Mouse (Mus musculus) layer of hippocampus, adult 18-20 months (tissue): ENCODE data around the gene Diras2. TPM values are rescaled to one million over a fixed set of nuclear protein-coding genes. Genes with fewer than 3 reads are reported as not detected.

Experiments
- DNase-seq, 2 experiments: peaks; one replicate each; pipeline ENCODE4 v3.0.0; 2022; ENCODE audit warnings: low spot score in 2 of 2
- long read RNA-seq: library from polyadenylated mRNA; stranded (forward); transcript quantifications from one replicate; pipeline ENCODE4 v2.0.0, GENCODE M21; 2021
- total RNA-seq, 2 experiments: library from RNA; stranded (reverse); gene quantifications; 2 replicates each; pipeline ENCODE4 v1.2.3; 2021

The Diras2 gene
- 100 to 1,000 TPM; 164 to 166 TPM for total RNA-seq
- long read RNA-seq, full-length matches to known transcripts, result 317 of 373 reads
- long read RNA-seq, partial matches to known transcripts, result 0 of 373 reads
- long read RNA-seq, other reads (novel, unspliced or antisense), result 56 of 373 reads

- no peak for DNase-seq
Measured at GRCm38 (mm10) chr13:52531121-52531520, at the start of gene Diras2. Gene Diras2 (minus strand): TSS chr13:52531279.

GRCm38 (mm10) chr13:52578776-52579175 lies 47.7 kb upstream of the Diras2 start:
- DNase-seq, result no peak

GRCm38 (mm10) chr13:52577939-52578338 lies 46.9 kb upstream of the Diras2 start:
- no peak for DNase-seq

GRCm38 (mm10) chr13:52577326-52577920 lies 46.3 kb upstream of the Diras2 start:
- no peak for DNase-seq

GRCm38 (mm10) chr13:52576841-52577240 lies 45.8 kb upstream of the Diras2 start:
- DNase-seq, result no peak

GRCm38 (mm10) chr13:52576021-52576614 lies 45.0 kb upstream of the Diras2 start:
- no peak for DNase-seq

GRCm38 (mm10) chr13:52575483-52575882 lies 44.4 kb upstream of the Diras2 start:
- no peak for DNase-seq

GRCm38 (mm10) chr13:52574311-52574710 lies 43.2 kb upstream of the Diras2 start:
- DNase-seq, result no peak

GRCm38 (mm10) chr13:52572451-52573446 lies 41.7 kb upstream of the Diras2 start:
- no peak for DNase-seq

GRCm38 (mm10) chr13:52571591-52572384 lies 40.7 kb upstream of the Diras2 start:
- DNase-seq, result no peak

- peak; percentile 73 to 86 for DNase-seq
Measured at GRCm38 (mm10) chr13:52570276-52570675, 39.2 kb upstream of the Diras2 start.

- peak; percentile 43 to 74 for DNase-seq
Measured at GRCm38 (mm10) chr13:52569194-52569769, 38.2 kb upstream of the Diras2 start.

- DNase-seq, result no peak
Measured at GRCm38 (mm10) chr13:52566777-52567176, 35.7 kb upstream of the Diras2 start.

- DNase-seq, result no peak
Measured at GRCm38 (mm10) chr13:52566188-52566760, 35.2 kb upstream of the Diras2 start.

- peak in 1 of 2 experiments; percentile 37 for DNase-seq
Measured at GRCm38 (mm10) chr13:52565103-52565739, 34.1 kb upstream of the Diras2 start.

GRCm38 (mm10) chr13:52562166-52562571 lies 31.1 kb upstream of the Diras2 start:
- DNase-seq, result no peak

GRCm38 (mm10) chr13:52561367-52562165 lies 30.5 kb upstream of the Diras2 start:
- no peak for DNase-seq

GRCm38 (mm10) chr13:52557421-52557820 lies 26.3 kb upstream of the Diras2 start:
- no peak for DNase-seq

GRCm38 (mm10) chr13:52554722-52555121 lies 23.6 kb upstream of the Diras2 start:
- DNase-seq, result no peak
